Mouse (Mus musculus) megakaryocyte, embryonic 14.5 days (primary cell): ENCODE results near the gene Cd27.

ENCODE experiments used
- FLI1 ChIP-seq: IDR thresholded peaks from 2 replicates; pipeline ENCODE4 v1.6.1; 2012; ENCODE audit warnings: low read length, inconsistent platforms, mixed read lengths
- GATA1 ChIP-seq: IDR thresholded peaks from 3 replicates; pipeline ENCODE4 v1.6.1; 2012; ENCODE audit warnings: mixed read lengths, low read length, inconsistent platforms, borderline replicate concordance

GRCm38 (mm10) chr6:125244551-125244950 is 7.7 kb upstream of the Cd27 start:
- no peak for TF ChIP-seq GATA1
- no peak for TF ChIP-seq FLI1
